Mouse (Mus musculus) MEL (cell line): ENCODE results near the gene Siglecg.

ENCODE experiments used
- CTCF ChIP-seq, 3 experiments: IDR thresholded peaks in 2 of 3; conservative IDR thresholded peaks in 1 of 3; 2 replicates each; pipeline ENCODE4 v1.5.1; 2011 to 2012; ENCODE audit warnings: low read length in 3 of 3, low read depth in 2 of 3, mild to moderate bottlenecking in 2 of 3, improper control_type of control experiment in 1 of 3, inconsistent platforms in 1 of 3, mixed read lengths in 1 of 3, moderate library complexity in 1 of 3; ENCODE audit not compliant: control insufficient read depth in 1 of 3, insufficient read depth in 1 of 3, poor library complexity in 1 of 3, severe bottlenecking in 1 of 3
- POLR2A ChIP-seq, 2 experiments: IDR thresholded peaks; 2 replicates each; pipeline ENCODE4 v1.6.1; 2011 to 2012; ENCODE audit warnings: low read length in 2 of 2, mild to moderate bottlenecking in 2 of 2, control low read depth in 1 of 2, improper control_type of control experiment in 1 of 2, low read depth in 1 of 2, moderate library complexity in 1 of 2; ENCODE audit not compliant: control insufficient read depth in 1 of 2, insufficient read depth in 1 of 2, poor library complexity in 1 of 2
- TBP ChIP-seq: IDR thresholded peaks from 2 replicates; pipeline ENCODE4 v1.8.0; 2011; ENCODE audit warnings: low read depth, low read length, improper control_type of control experiment

DNA sequence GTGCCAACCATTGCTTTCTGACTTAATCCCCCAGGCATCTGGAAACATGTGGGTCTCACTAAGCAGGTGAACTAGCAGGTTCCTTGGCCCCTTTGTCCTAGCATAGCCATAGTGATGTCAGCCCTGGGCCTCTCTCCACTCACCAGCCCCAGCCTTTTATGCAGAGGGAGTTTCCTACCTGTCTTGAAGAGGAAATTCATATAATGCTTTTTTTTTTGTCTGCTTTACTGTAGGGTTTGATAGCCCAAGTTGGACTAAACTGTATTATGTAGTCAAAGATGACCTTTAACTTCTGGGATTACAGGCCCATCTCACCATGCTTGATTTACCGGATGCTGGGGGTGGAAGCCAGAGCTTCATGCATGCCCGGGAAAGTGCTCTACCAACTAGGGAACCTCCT is 41.8 kb downstream of the Siglecg start:
- no peak for TF ChIP-seq POLR2A (IDR thresholded peaks at IDR 0.05; ENCODE audit: control insufficient read depth in 1 of 2, insufficient read depth in 1 of 2, low read depth in 1 of 2, low read length in 2 of 2, poor library complexity in 1 of 2)
- no peak for TF ChIP-seq CTCF (IDR thresholded peaks at IDR 0.05 in 2 of 3, conservative IDR thresholded peaks at IDR 0.05 in 1 of 3; ENCODE audit: control insufficient read depth in 1 of 3, insufficient read depth in 1 of 3, low read depth in 2 of 3, low read length in 3 of 3, poor library complexity in 1 of 3, severe bottlenecking in 1 of 3)
- no peak for TF ChIP-seq TBP
